Mouse (Mus musculus): Measurements from ENCODE around the gene H2-Oa. TPM values are rescaled to one million over a fixed set of nuclear protein-coding genes. Genes with fewer than 3 reads are reported as not detected.
"Not testable (repeated sequence)": the region's sequence is repeated elsewhere in the genome, so short reads cannot be mapped to it uniquely, and the experiment has no call there.

H2-Oa gene
- polyA plus RNA-seq, 1 experiment from 2014 or later, result not detected

GRCm38 (mm10) chr17:34139416-34139815 is 47.3 kb downstream of the H2-Oa start:
- Histone ChIP-seq H3K27ac (replicated peaks in 1 of 2; ENCODE audit: control insufficient read depth in 1 of 2, insufficient read depth in 1 of 2, low read depth in 2 of 2, low read length in 2 of 2) (no peak overlapping the region), H3K4me3 (ENCODE audit: control insufficient read depth in 1 of 2, insufficient read depth in 1 of 2, low read depth in 1 of 2, low read length in 2 of 2) (peak overlapping the region; percentile 39 to 45), H3K9ac (ENCODE audit: low read length) (peak overlapping the region; percentile 51), H3K27me3 (ENCODE audit: control insufficient read depth, insufficient read depth, low read length) (peaks cover 39% of the 10 kb centered on the region), H3K4me1 (ENCODE audit: control insufficient read depth in 2 of 2, insufficient read depth in 2 of 2, low read length in 2 of 2) (peaks cover 5 to 12% of the 10 kb centered on the region in 2 experiments; a peak in 2 of 4 replicates), H3K9me3 (ENCODE audit: control insufficient read depth, low read length) (no peaks in the 10 kb centered on the region), H3K4me2 (ENCODE audit: low read length) (peak overlapping the region; percentile 75), H3K36me3 (ENCODE audit: control insufficient read depth, insufficient read depth, low read length) (no peaks in the 10 kb centered on the region)
- under 1% methylated on average over 16 of the region's 16 CpGs for WGBS
- no peak for ATAC-seq (ENCODE audit: insufficient number of reproducible peaks, insufficient read depth, low FRiP score, low read depth)

GRCm38 (mm10) chr17:34140240-34140639 is 48.1 kb downstream of the H2-Oa start:
- Histone ChIP-seq H3K27me3 (ENCODE audit: control insufficient read depth, insufficient read depth, low read length) (peaks cover 39% of the 10 kb centered on the region), H3K4me2 (ENCODE audit: low read length) (peak overlapping the region; percentile 75)
- ATAC-seq (ENCODE audit: insufficient number of reproducible peaks, insufficient read depth, low FRiP score, low read depth), result no peak

DNA sequence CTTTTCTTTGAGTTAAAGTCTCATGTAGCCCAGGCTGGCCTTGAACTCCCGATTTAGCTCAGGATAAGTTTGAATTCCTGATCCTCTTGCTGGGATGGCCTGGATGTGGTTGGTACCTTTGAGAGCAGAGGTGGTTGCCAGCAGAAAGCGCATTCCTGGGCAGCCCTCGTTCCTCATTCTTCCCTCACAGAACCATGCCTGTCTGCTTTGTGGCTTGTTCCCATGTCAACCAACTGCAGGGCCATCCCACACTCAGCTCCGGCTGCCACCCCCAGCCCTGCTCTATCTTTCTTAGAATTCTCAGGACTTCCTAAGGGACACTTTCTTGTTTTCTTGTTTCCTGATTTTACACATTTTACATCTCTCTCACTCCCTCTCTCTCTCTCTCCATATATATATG is 49.3 kb downstream of the H2-Oa start:
- Histone ChIP-seq H3K4me3 (ENCODE audit: control insufficient read depth in 1 of 2, insufficient read depth in 1 of 2, low read depth in 1 of 2, low read length in 2 of 2) (no peak overlapping the region), H3K9ac (ENCODE audit: low read length) (no peak overlapping the region), H3K4me1 (ENCODE audit: control insufficient read depth in 2 of 2, insufficient read depth in 2 of 2, low read length in 2 of 2) (peaks cover 3 to 9% of the 10 kb centered on the region in 2 experiments; a peak in 2 of 4 replicates), H3K9me3 (ENCODE audit: control insufficient read depth, low read length) (no peaks in the 10 kb centered on the region), H3K27me3 (ENCODE audit: control insufficient read depth, insufficient read depth, low read length) (peaks cover 39% of the 10 kb centered on the region), H3K36me3 (ENCODE audit: control insufficient read depth, insufficient read depth, low read length) (no peaks in the 10 kb centered on the region), H3K27ac (replicated peaks in 1 of 2; ENCODE audit: control insufficient read depth in 1 of 2, insufficient read depth in 1 of 2, low read depth in 2 of 2, low read length in 2 of 2) (no peak overlapping the region), H3K4me2 (ENCODE audit: low read length) (no peak overlapping the region)
- 58% methylated on average over 4 of the region's 4 CpGs for WGBS
- ATAC-seq (ENCODE audit: insufficient number of reproducible peaks, insufficient read depth, low FRiP score, low read depth), result no peak

More at GRCm38 (mm10) chr17:34140240-34140639, 48.1 kb downstream of the H2-Oa start:
- Histone ChIP-seq H3K4me1 (ENCODE audit: control insufficient read depth in 2 of 2, insufficient read depth in 2 of 2, low read length in 2 of 2) (peaks cover 5 to 12% of the 10 kb centered on the region in 2 experiments; a peak in 2 of 4 replicates), H3K36me3 (ENCODE audit: control insufficient read depth, insufficient read depth, low read length) (no peaks in the 10 kb centered on the region), H3K4me3 (ENCODE audit: control insufficient read depth in 1 of 2, insufficient read depth in 1 of 2, low read depth in 1 of 2, low read length in 2 of 2) (no peak overlapping the region), H3K27ac (replicated peaks in 1 of 2; ENCODE audit: control insufficient read depth in 1 of 2, insufficient read depth in 1 of 2, low read depth in 2 of 2, low read length in 2 of 2) (no peak overlapping the region), H3K9me3 (ENCODE audit: control insufficient read depth, low read length) (no peaks in the 10 kb centered on the region), H3K9ac (ENCODE audit: low read length) (no peak overlapping the region)
- WGBS, result under 1% methylated on average over 5 of the region's 5 CpGs

- H3K27ac ChIP-seq (replicated peaks in 1 of 2; ENCODE audit: control insufficient read depth in 1 of 2, insufficient read depth in 1 of 2, low read depth in 2 of 2, low read length in 2 of 2), result no peak overlapping the region
- no peak overlapping the region for H3K9ac ChIP-seq (ENCODE audit: low read length)
- H3K4me1 ChIP-seq (ENCODE audit: control insufficient read depth in 2 of 2, insufficient read depth in 2 of 2, low read length in 2 of 2), result peaks cover 3 to 9% of the 10 kb centered on the region in 2 experiments; a peak in 2 of 4 replicates
- ATAC-seq (ENCODE audit: insufficient number of reproducible peaks, insufficient read depth, low FRiP score, low read depth), result no peak
- H3K4me3 ChIP-seq (ENCODE audit: control insufficient read depth in 1 of 2, insufficient read depth in 1 of 2, low read depth in 1 of 2, low read length in 2 of 2), result no peak overlapping the region
- 72% methylated on average over 7 of the region's 7 CpGs for WGBS
- no peaks in the 10 kb centered on the region for H3K36me3 ChIP-seq (ENCODE audit: control insufficient read depth, insufficient read depth, low read length)
- peaks cover 34% of the 10 kb centered on the region for H3K27me3 ChIP-seq (ENCODE audit: control insufficient read depth, insufficient read depth, low read length)
- H3K9me3 ChIP-seq (ENCODE audit: control insufficient read depth, low read length), result no peaks in the 10 kb centered on the region
- H3K4me2 ChIP-seq (ENCODE audit: low read length), result no peak overlapping the region
Observed at GRCm38 (mm10) chr17:34142456-34143010, 50.4 kb downstream of the H2-Oa start.

GRCm38 (mm10) chr17:34143033-34143432 is 50.9 kb downstream of the H2-Oa start, which contains the start of gene H2-DMb2:
Gene H2-DMb2, plus strand, starts transcription at chr17:34143307.
- Histone ChIP-seq H3K9ac (ENCODE audit: low read length) (no peak within 1 kb of the TSS), H3K27me3 (ENCODE audit: control insufficient read depth, insufficient read depth, low read length) (peaks cover 29% of the 10 kb centered on the region), H3K9me3 (ENCODE audit: control insufficient read depth, low read length) (no peaks in the 10 kb centered on the region), H3K4me1 (ENCODE audit: control insufficient read depth in 2 of 2, insufficient read depth in 2 of 2, low read length in 2 of 2) (peaks cover 3 to 9% of the 10 kb centered on the region in 2 experiments; a peak in 2 of 4 replicates), H3K36me3 (ENCODE audit: control insufficient read depth, insufficient read depth, low read length) (no peaks in the 10 kb centered on the region), H3K4me3 (ENCODE audit: control insufficient read depth in 1 of 2, insufficient read depth in 1 of 2, low read depth in 1 of 2, low read length in 2 of 2) (no peak within 1 kb of the TSS), H3K27ac (replicated peaks in 1 of 2; ENCODE audit: control insufficient read depth in 1 of 2, insufficient read depth in 1 of 2, low read depth in 2 of 2, low read length in 2 of 2) (no peak within 1 kb of the TSS), H3K4me2 (ENCODE audit: low read length) (no peak within 1 kb of the TSS)
- 38% methylated on average over 7 of the region's 7 CpGs for WGBS
- no peak for ATAC-seq (ENCODE audit: insufficient number of reproducible peaks, insufficient read depth, low FRiP score, low read depth)

- H3K36me3 ChIP-seq (ENCODE audit: control insufficient read depth, insufficient read depth, low read length), result no peaks in the 10 kb centered on the region
- 55% methylated on average over 5 of the region's 5 CpGs for WGBS
- peaks cover 25% of the 10 kb centered on the region for H3K27me3 ChIP-seq (ENCODE audit: control insufficient read depth, insufficient read depth, low read length)
- H3K9ac ChIP-seq (ENCODE audit: low read length), result no peak overlapping the region
- no peak overlapping the region for H3K4me3 ChIP-seq (ENCODE audit: control insufficient read depth in 1 of 2, insufficient read depth in 1 of 2, low read depth in 1 of 2, low read length in 2 of 2)
- H3K9me3 ChIP-seq (ENCODE audit: control insufficient read depth, low read length), result no peaks in the 10 kb centered on the region
- H3K4me1 ChIP-seq (ENCODE audit: control insufficient read depth in 2 of 2, insufficient read depth in 2 of 2, low read length in 2 of 2), result peaks cover 3 to 9% of the 10 kb centered on the region in 2 experiments; a peak in 2 of 4 replicates
- H3K4me2 ChIP-seq (ENCODE audit: low read length), result no peak overlapping the region
- no peak for ATAC-seq (ENCODE audit: insufficient number of reproducible peaks, insufficient read depth, low FRiP score, low read depth)
- H3K27ac ChIP-seq (replicated peaks in 1 of 2; ENCODE audit: control insufficient read depth in 1 of 2, insufficient read depth in 1 of 2, low read depth in 2 of 2, low read length in 2 of 2), result no peak overlapping the region
Observed at GRCm38 (mm10) chr17:34143461-34143860, 51.3 kb downstream of the H2-Oa start.

- H3K4me1 ChIP-seq (ENCODE audit: control insufficient read depth in 2 of 2, insufficient read depth in 2 of 2, low read length in 2 of 2), result not testable (repeated sequence)
Observed at GRCm38 (mm10) chr17:34144221-34144620, 52.1 kb downstream of the H2-Oa start.

More at GRCm38 (mm10) chr17:34144221-34144620, 52.1 kb downstream of the H2-Oa start:
- not testable (repeated sequence) for H3K4me3 ChIP-seq (ENCODE audit: control insufficient read depth in 1 of 2, insufficient read depth in 1 of 2, low read depth in 1 of 2, low read length in 2 of 2); H3K27ac ChIP-seq (replicated peaks in 1 of 2; ENCODE audit: control insufficient read depth in 1 of 2, insufficient read depth in 1 of 2, low read depth in 2 of 2, low read length in 2 of 2); ATAC-seq (ENCODE audit: insufficient number of reproducible peaks, insufficient read depth, low FRiP score, low read depth); H3K9me3 ChIP-seq (ENCODE audit: control insufficient read depth, low read length); H3K36me3 ChIP-seq (ENCODE audit: control insufficient read depth, insufficient read depth, low read length); H3K4me2 ChIP-seq (ENCODE audit: low read length); H3K9ac ChIP-seq (ENCODE audit: low read length)
- H3K27me3 ChIP-seq (ENCODE audit: control insufficient read depth, insufficient read depth, low read length), result peaks cover 19% of the 10 kb centered on the region; the same call in 1 of the 2 replicates
- 92% methylated on average over 4 of the region's 4 CpGs for WGBS
